Mouse (Mus musculus): ENCODE measurements around the gene Dact3.

DNA sequence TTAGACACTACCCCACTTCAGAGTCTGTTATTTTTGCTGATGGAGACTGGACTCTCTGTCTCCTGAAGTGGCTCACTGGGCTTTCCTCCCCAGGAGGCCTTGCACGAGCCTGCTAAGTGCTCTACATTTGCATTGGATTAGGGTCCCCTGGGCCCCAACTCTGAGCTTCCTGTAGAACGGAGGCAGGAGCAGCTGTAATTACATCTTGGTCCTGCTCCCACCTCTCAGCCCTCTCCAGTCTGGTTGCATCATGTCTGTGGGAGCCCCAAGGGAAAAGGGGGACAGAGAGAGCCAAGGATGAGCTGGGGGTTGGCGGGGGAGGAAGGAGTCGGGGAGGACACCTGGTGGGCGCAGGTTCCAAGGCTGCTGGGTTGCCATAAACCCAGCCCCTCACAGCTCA, 25.4 kb downstream of the Dact3 start:
- TF ChIP-seq EP300 (IDR thresholded peaks at IDR 0.05; ENCODE audit: insufficient read depth, low read depth, low read length) (no peak), POLR2A (IDR thresholded peaks at IDR 0.05; ENCODE audit: insufficient read depth, low read length) (no peak)
